Mouse (Mus musculus) ES-CJ7 (cell line): ENCODE measurements around the gene Cdca7l.
A peak's percentile ranks its signal among the peaks of the same experiment; 100 is the strongest.
"Not testable (repeated sequence)": the region's sequence is repeated elsewhere in the genome, so short reads cannot be mapped to it uniquely, and the experiment has no call there.

Experiments used
- DNase-seq: peaks from one replicate; pipeline ENCODE4 v3.0.0; 2011; ENCODE audit warnings: low read depth, low spot score

Gene Cdca7l

DNA sequence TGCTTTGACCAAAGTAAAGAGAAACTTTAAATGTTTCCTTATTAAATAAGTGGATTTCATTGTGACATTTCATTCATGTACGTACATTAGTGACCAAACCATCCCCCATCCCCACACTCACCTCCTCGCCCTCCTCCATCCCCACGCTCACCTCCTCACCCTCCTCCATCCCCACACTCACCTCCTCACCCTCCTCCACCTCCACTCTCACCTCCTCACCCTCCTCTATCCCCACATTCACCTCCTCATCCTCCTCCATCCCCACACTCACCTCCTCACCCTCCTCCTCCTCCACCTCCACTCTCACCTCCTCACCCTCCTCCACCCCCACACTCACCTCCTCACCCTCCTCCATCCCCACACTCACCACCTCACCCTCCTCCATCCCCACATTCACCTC lies 57.2 kb downstream of the Cdca7l start:
- DNase-seq = no peak

- DNase-seq = no peak
Measured at GRCm38 (mm10) chr12:117862655-117863054, 58.6 kb downstream of the Cdca7l start.

DNA sequence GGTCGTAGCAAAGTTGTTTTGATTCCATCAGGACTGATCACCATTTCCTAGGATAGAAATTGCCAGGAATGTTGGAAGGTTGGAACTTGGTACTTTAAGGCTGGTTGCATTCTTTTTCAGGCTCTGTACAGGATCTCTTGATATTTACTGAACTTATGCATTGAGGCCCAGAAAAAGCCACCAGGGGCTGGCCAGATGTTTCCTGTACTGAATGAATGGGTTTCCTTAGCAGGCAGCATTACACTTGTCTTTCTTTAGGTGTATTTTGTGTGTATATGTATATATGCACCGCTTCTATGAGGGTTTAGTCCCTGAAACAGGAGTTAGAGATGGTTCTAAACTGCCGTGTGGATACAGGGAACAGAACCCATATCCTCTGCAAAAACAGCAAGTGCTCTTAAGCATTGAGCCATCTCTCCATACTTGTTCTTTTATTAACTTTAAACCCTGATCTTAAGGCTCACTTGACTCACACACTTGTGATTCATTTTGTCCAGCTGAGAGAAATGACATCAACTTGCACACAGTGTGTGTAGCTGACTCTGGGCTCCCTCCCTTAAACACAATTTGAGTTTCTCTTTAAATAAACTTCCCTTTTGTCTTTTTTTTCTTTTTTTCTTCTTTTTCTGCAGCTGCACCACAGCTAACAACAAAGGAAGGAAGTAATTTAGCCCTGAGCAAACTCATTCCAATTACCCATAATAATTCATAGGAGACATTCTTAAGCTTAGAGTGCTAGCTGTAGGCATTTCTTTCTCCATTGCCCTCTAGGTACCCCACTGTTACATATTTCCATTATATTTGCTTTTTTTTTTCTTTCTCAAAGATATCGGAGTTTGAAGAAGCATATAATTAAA lies 63.8 kb downstream of the Cdca7l start:
- no peak for DNase-seq

- no peak for DNase-seq
Measured at GRCm38 (mm10) chr12:117872265-117872664, 68.2 kb downstream of the Cdca7l start.

- no peak for DNase-seq
Measured at GRCm38 (mm10) chr12:117878341-117878740, 74.3 kb downstream of the Cdca7l start.

- DNase-seq = no peak
Measured at GRCm38 (mm10) chr12:117884627-117885026, 80.5 kb downstream of the Cdca7l start.

- DNase-seq = no peak
Measured at GRCm38 (mm10) chr12:117887422-117887821, 83.3 kb downstream of the Cdca7l start.

DNA sequence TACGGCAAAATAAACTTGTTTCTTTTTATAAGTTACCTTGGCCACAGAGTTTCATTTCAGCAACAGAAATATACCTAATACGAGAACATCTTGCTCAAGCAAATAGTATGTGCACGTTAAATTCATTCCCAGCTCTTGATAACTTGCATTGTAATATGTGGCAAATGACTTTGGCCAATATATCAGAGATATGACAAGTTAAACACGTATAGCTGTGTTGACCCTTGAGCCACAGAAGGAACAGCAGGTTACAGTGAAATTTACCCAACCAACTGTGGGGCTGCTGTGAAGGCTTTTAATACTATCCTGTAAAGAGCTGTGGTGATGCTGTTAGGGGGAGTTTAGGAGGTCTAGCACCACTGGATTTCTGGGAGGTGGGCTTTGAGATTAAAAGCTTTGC lies 96.7 kb downstream of the Cdca7l start:
- not testable (repeated sequence) for DNase-seq

DNA sequence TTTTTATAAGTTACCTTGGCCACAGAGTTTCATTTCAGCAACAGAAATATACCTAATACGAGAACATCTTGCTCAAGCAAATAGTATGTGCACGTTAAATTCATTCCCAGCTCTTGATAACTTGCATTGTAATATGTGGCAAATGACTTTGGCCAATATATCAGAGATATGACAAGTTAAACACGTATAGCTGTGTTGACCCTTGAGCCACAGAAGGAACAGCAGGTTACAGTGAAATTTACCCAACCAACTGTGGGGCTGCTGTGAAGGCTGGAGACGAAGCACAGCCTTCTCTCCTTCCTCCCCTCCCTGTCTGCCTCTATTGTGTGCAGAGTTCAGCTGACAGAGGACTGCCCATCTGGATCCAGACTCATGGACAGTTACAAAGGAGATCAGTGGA lies 97.3 kb downstream of the Cdca7l start:
- DNase-seq = not testable (repeated sequence)

- DNase-seq = no peak
Measured at GRCm38 (mm10) chr12:117903671-117904070, 99.6 kb downstream of the Cdca7l start.

DNA sequence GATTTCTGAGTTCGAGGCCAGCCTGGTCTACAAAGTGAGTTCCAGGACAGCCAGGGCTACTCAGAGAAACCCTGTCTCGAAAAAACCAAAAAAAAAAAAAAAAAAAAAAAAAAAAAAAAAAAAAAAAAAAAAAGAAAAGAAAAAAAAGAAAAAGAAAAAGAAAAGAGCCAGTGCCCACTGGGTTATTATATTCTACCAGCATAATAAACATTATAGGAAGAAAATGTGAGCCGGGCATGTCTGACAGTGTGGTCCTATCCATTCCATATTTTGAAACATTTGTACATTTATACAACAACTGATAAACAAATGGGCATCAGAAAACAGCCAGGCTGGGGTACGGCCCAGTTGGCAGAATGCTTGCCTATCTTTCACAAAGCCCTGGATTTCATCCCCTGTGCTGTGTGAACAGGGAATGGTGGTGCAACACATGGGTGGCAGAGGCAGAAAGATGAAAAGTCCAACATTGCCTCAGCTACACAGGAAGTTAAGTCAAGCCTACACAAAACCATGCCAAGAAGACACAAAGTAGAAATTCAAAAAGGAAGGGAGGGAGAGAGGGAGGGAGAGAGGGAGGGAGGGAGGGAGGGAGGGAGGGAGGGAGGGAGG lies 101.2 kb downstream of the Cdca7l start:
- not testable (repeated sequence) for DNase-seq

DNA sequence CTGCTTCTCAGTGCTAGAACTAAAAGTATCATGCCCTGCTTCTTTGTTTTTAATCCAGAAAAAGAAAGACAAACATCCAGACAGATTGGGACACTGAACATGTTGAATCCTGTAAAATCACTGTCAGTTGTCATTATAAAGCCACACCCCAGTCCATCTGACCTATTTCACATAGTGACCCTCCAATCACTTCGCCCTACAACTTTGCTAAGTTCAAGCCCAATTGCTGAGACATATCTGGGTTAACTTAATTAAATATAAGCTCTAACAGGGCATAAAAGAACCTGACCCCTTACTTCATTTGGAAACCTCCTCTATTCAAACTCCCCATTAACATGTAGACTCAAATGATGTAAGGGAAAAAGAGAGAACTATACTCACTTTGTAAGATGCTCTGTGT lies 107.3 kb downstream of the Cdca7l start:
- DNase-seq = no peak

- peak; percentile 44 for DNase-seq
Measured at GRCm38 (mm10) chr12:117914613-117915245, 110.6 kb downstream of the Cdca7l start.

DNA sequence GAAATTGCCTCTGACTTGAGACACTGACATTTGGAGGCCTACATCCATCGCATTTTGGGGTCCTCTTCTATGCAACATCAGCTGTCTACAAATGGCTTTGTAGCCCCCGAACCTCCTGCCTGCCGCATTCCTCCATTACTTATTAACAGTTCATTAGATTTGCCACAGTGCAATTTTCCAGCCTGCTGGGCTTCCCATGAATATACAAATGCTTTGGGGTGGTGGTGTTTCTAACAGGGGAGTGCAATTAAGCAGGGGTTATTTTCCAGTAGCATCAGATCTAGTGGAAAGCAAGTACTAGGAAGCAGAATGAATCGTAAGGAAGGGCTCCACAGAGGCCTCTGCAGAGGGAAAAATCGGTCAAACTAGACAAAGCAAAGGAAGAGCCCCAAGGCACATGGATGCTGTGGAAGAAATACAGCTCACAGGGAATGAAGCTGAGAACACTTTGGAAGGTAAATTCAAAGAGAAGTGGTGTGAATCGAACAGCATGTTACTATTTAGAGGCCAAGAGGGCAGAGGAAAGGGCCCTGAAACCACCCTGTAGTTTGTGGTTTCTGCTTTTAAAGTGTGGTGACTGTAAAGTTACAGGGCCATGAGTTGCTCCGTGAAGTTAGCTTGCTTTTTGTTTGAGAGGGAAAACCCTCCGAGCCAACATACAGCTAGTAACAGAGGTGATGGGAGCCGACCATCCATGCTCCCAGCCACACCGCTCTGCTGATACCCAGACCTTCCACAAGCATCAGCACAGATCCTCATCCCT lies 111.9 kb downstream of the Cdca7l start:
- DNase-seq = no peak
